Mouse (Mus musculus): ENCODE data around the gene Rbm17. TPM values are rescaled to one million over a fixed set of nuclear protein-coding genes. Genes with fewer than 3 reads are reported as not detected.
"Not testable (repeated sequence)": the region's sequence is repeated elsewhere in the genome, so short reads cannot be mapped to it uniquely, and the experiment has no call there.

Gene Rbm17
- polyA plus RNA-seq, 1 experiment from 2014 or later, result 205 TPM

GRCm38 (mm10) chr2:11636138-11636480 lies 32.2 kb upstream of the Rbm17 start:
- H3K27ac ChIP-seq (replicated peaks; ENCODE audit: low read depth, low read length), result no peak overlapping the region
- no peak overlapping the region for H3K9ac ChIP-seq (ENCODE audit: low read length)
- no peaks in the 10 kb centered on the region for H3K36me3 ChIP-seq (ENCODE audit: control insufficient read depth, insufficient read depth, low read length)
- ATAC-seq (ENCODE audit: insufficient number of reproducible peaks, low FRiP score, low TSS enrichment, low read depth) (no peak), DNase-seq (ENCODE audit: low spot score) (no peak)
- H3K4me2 ChIP-seq (ENCODE audit: low read depth, severe bottlenecking), result no peak overlapping the region
- no peak overlapping the region for H3K4me3 ChIP-seq (ENCODE audit: low read depth, low read length)
- H3K27me3 ChIP-seq (ENCODE audit: control insufficient read depth, insufficient read depth, low read length), result no peaks in the 10 kb centered on the region
- no peaks in the 10 kb centered on the region for H3K9me3 ChIP-seq (ENCODE audit: control insufficient read depth, low read length)
- no peaks in the 10 kb centered on the region for H3K4me1 ChIP-seq (ENCODE audit: control insufficient read depth, insufficient read depth, low read length)
- 79% methylated on average over 3 of the region's 3 CpGs for WGBS

- no peaks in the 10 kb centered on the region for H3K4me1 ChIP-seq (ENCODE audit: control insufficient read depth, insufficient read depth, low read length)
- H3K9me3 ChIP-seq (ENCODE audit: control insufficient read depth, low read length), result no peaks in the 10 kb centered on the region
- WGBS, result 94% methylated on average over 5 of the region's 5 CpGs
- H3K27me3 ChIP-seq (ENCODE audit: control insufficient read depth, insufficient read depth, low read length), result no peaks in the 10 kb centered on the region
- no peak overlapping the region for H3K27ac ChIP-seq (replicated peaks; ENCODE audit: low read depth, low read length)
- no peak for ATAC-seq (ENCODE audit: insufficient number of reproducible peaks, low FRiP score, low TSS enrichment, low read depth)
- H3K9ac ChIP-seq (ENCODE audit: low read length), result no peak overlapping the region
- H3K36me3 ChIP-seq (ENCODE audit: control insufficient read depth, insufficient read depth, low read length), result no peaks in the 10 kb centered on the region
- no peak overlapping the region for H3K4me2 ChIP-seq (ENCODE audit: low read depth, severe bottlenecking)
- H3K4me3 ChIP-seq (ENCODE audit: low read depth, low read length), result no peak overlapping the region
- no peak for DNase-seq (ENCODE audit: low spot score)
Measured at GRCm38 (mm10) chr2:11635471-11636137, 31.7 kb upstream of the Rbm17 start.

DNA sequence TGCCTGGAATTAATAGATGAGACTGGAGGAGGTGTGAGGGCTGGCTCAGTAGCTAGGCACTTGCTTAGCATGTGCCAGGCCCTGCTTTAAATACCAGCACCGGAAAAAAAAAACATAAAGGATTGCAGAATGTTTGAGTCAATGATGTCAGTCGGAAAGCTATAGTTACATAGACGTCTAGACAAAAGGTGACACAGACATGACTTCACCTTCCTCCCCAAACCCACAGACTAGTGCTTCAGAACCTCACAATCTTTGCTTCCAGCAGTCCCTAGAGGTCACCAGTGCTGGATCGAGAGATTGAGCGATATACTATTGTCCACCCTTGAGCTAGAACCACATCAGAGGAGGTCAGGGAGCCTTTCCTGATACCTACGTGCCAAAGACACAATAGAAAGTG lies 31.1 kb upstream of the Rbm17 start:
- H3K4me3 ChIP-seq (ENCODE audit: low read depth, low read length), result no peak overlapping the region
- 87% methylated on average over 6 of the region's 6 CpGs for WGBS
- H3K4me1 ChIP-seq (ENCODE audit: control insufficient read depth, insufficient read depth, low read length), result no peaks in the 10 kb centered on the region
- no peak overlapping the region for H3K9ac ChIP-seq (ENCODE audit: low read length)
- no peak overlapping the region for H3K27ac ChIP-seq (replicated peaks; ENCODE audit: low read depth, low read length)
- H3K27me3 ChIP-seq (ENCODE audit: control insufficient read depth, insufficient read depth, low read length), result no peaks in the 10 kb centered on the region
- no peak for DNase-seq (ENCODE audit: low spot score)
- H3K4me2 ChIP-seq (ENCODE audit: low read depth, severe bottlenecking), result no peak overlapping the region
- no peaks in the 10 kb centered on the region for H3K36me3 ChIP-seq (ENCODE audit: control insufficient read depth, insufficient read depth, low read length)
- no peaks in the 10 kb centered on the region for H3K9me3 ChIP-seq (ENCODE audit: control insufficient read depth, low read length)
- ATAC-seq (ENCODE audit: insufficient number of reproducible peaks, low FRiP score, low TSS enrichment, low read depth), result no peak

GRCm38 (mm10) chr2:11625890-11626289 lies 21.9 kb upstream of the Rbm17 start, which contains the start of gene Gm17490:
Gene Gm17490, minus strand, starts transcription at chr2:11626264.
- no peak for ATAC-seq (ENCODE audit: insufficient number of reproducible peaks, low FRiP score, low TSS enrichment, low read depth)

GRCm38 (mm10) chr2:11623726-11624125 lies 19.8 kb upstream of the Rbm17 start:
- H3K27me3 ChIP-seq (ENCODE audit: control insufficient read depth, insufficient read depth, low read length), result no peaks in the 10 kb centered on the region
- no peak overlapping the region for H3K9ac ChIP-seq (ENCODE audit: low read length)
- H3K9me3 ChIP-seq (ENCODE audit: control insufficient read depth, low read length), result no peaks in the 10 kb centered on the region
- WGBS, result 93% methylated on average over 2 of the region's 2 CpGs
- DNase-seq (ENCODE audit: low spot score) (no peak), ATAC-seq (ENCODE audit: insufficient number of reproducible peaks, low FRiP score, low TSS enrichment, low read depth) (no peak)
- no peak overlapping the region for H3K27ac ChIP-seq (replicated peaks; ENCODE audit: low read depth, low read length)
- H3K36me3 ChIP-seq (ENCODE audit: control insufficient read depth, insufficient read depth, low read length), result no peaks in the 10 kb centered on the region
- no peak overlapping the region for H3K4me3 ChIP-seq (ENCODE audit: low read depth, low read length)
- H3K4me1 ChIP-seq (ENCODE audit: control insufficient read depth, insufficient read depth, low read length), result no peaks in the 10 kb centered on the region
- no peak overlapping the region for H3K4me2 ChIP-seq (ENCODE audit: low read depth, severe bottlenecking)

More at GRCm38 (mm10) chr2:11625890-11626289, 21.9 kb upstream of the Rbm17 start, which contains the start of gene Gm17490:
- 92% methylated on average over 5 of the region's 5 CpGs for WGBS
- Histone ChIP-seq H3K4me3 (ENCODE audit: low read depth, low read length) (no peak within 1 kb of the TSS), H3K9ac (ENCODE audit: low read length) (no peak within 1 kb of the TSS), H3K27ac (replicated peaks; ENCODE audit: low read depth, low read length) (no peak within 1 kb of the TSS), H3K4me2 (ENCODE audit: low read depth, severe bottlenecking) (no peak within 1 kb of the TSS), H3K9me3 (ENCODE audit: control insufficient read depth, low read length) (no peaks in the 10 kb centered on the region), H3K27me3 (ENCODE audit: control insufficient read depth, insufficient read depth, low read length) (no peaks in the 10 kb centered on the region), H3K4me1 (ENCODE audit: control insufficient read depth, insufficient read depth, low read length) (no peaks in the 10 kb centered on the region), H3K36me3 (ENCODE audit: control insufficient read depth, insufficient read depth, low read length) (no peaks in the 10 kb centered on the region)
- no peak for DNase-seq (ENCODE audit: low spot score)

DNA sequence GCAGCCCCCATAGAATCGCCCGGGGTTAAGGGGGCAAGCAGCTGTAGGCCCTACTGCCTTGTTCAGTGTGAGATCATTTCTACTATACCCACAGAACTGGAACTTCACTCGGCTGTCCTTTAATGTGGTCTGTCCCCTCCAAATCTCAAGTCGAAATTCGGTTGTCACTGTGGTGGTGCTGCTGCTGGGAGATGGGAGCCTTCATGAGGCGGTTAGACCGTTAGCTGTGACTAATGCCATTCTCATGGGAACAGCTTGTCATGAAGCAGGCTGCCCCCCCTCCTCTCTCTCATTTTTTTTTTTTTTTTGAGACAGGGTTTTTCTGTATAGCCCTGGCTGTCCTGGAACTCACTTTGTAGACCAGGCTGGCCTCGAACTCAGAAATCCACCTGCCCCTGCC lies 19.2 kb upstream of the Rbm17 start:
- Histone ChIP-seq H3K9me3 (ENCODE audit: control insufficient read depth, low read length) (no peaks in the 10 kb centered on the region), H3K9ac (ENCODE audit: low read length) (no peak overlapping the region), H3K27me3 (ENCODE audit: control insufficient read depth, insufficient read depth, low read length) (no peaks in the 10 kb centered on the region), H3K4me3 (ENCODE audit: low read depth, low read length) (no peak overlapping the region), H3K4me1 (ENCODE audit: control insufficient read depth, insufficient read depth, low read length) (no peaks in the 10 kb centered on the region), H3K36me3 (ENCODE audit: control insufficient read depth, insufficient read depth, low read length) (no peaks in the 10 kb centered on the region), H3K4me2 (ENCODE audit: low read depth, severe bottlenecking) (no peak overlapping the region), H3K27ac (replicated peaks; ENCODE audit: low read depth, low read length) (no peak overlapping the region)
- WGBS, result 85% methylated on average over 8 of the region's 8 CpGs
- DNase-seq (ENCODE audit: low spot score) (no peak), ATAC-seq (ENCODE audit: insufficient number of reproducible peaks, low FRiP score, low TSS enrichment, low read depth) (no peak)

GRCm38 (mm10) chr2:11619598-11619997 lies 15.6 kb upstream of the Rbm17 start:
- H3K4me2 ChIP-seq (ENCODE audit: low read depth, severe bottlenecking), result no peak overlapping the region
- no peak overlapping the region for H3K9ac ChIP-seq (ENCODE audit: low read length)
- H3K4me1 ChIP-seq (ENCODE audit: control insufficient read depth, insufficient read depth, low read length), result no peaks in the 10 kb centered on the region
- 81% methylated on average over 2 of the region's 2 CpGs for WGBS
- no peak for ATAC-seq (ENCODE audit: insufficient number of reproducible peaks, low FRiP score, low TSS enrichment, low read depth)
- no peaks in the 10 kb centered on the region for H3K27me3 ChIP-seq (ENCODE audit: control insufficient read depth, insufficient read depth, low read length)
- H3K9me3 ChIP-seq (ENCODE audit: control insufficient read depth, low read length), result no peaks in the 10 kb centered on the region
- DNase-seq (ENCODE audit: low spot score), result no peak
- no peaks in the 10 kb centered on the region for H3K36me3 ChIP-seq (ENCODE audit: control insufficient read depth, insufficient read depth, low read length)
- no peak overlapping the region for H3K27ac ChIP-seq (replicated peaks; ENCODE audit: low read depth, low read length)
- no peak overlapping the region for H3K4me3 ChIP-seq (ENCODE audit: low read depth, low read length)

GRCm38 (mm10) chr2:11616846-11617245 lies 12.9 kb upstream of the Rbm17 start:
- Histone ChIP-seq H3K9ac (ENCODE audit: low read length) (no peak overlapping the region), H3K27ac (replicated peaks; ENCODE audit: low read depth, low read length) (no peak overlapping the region), H3K4me1 (ENCODE audit: control insufficient read depth, insufficient read depth, low read length) (no peaks in the 10 kb centered on the region), H3K9me3 (ENCODE audit: control insufficient read depth, low read length) (no peaks in the 10 kb centered on the region), H3K36me3 (ENCODE audit: control insufficient read depth, insufficient read depth, low read length) (no peaks in the 10 kb centered on the region), H3K4me2 (ENCODE audit: low read depth, severe bottlenecking) (no peak overlapping the region), H3K27me3 (ENCODE audit: control insufficient read depth, insufficient read depth, low read length) (no peaks in the 10 kb centered on the region), H3K4me3 (ENCODE audit: low read depth, low read length) (no peak overlapping the region)
- ATAC-seq (ENCODE audit: insufficient number of reproducible peaks, low FRiP score, low TSS enrichment, low read depth), result no peak
- WGBS, result 92% methylated on average over 9 of the region's 9 CpGs
- no peak for DNase-seq (ENCODE audit: low spot score)

DNA sequence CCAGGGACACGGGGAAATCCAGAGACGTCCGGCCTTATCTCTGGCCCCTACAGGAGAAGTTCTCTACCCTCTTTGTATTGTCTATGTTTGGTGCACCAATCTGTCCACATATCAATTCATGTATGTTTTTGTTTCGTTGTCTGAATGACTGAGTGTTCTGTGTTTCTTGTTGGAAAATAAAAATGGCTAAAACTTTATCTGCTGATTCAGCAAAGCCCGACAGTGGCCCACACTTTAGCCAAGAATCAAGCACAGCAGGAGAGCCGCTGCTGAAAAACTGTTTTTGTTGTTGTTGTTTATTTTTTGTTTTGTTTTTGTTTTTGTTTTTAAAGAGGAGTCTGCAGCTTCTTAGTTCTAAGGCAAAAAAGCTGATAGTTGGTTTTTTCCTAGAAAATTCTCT lies 9.0 kb upstream of the Rbm17 start:
- ATAC-seq (ENCODE audit: insufficient number of reproducible peaks, low FRiP score, low TSS enrichment, low read depth); H3K4me2 ChIP-seq (ENCODE audit: low read depth, severe bottlenecking); DNase-seq (ENCODE audit: low spot score); H3K4me3 ChIP-seq (ENCODE audit: low read depth, low read length); H3K27me3 ChIP-seq (ENCODE audit: control insufficient read depth, insufficient read depth, low read length); H3K27ac ChIP-seq (replicated peaks; ENCODE audit: low read depth, low read length); H3K36me3 ChIP-seq (ENCODE audit: control insufficient read depth, insufficient read depth, low read length); H3K9me3 ChIP-seq (ENCODE audit: control insufficient read depth, low read length); H3K4me1 ChIP-seq (ENCODE audit: control insufficient read depth, insufficient read depth, low read length); H3K9ac ChIP-seq (ENCODE audit: low read length): not testable (repeated sequence)
- WGBS, result 88% methylated on average over 6 of the region's 6 CpGs
